Mouse (Mus musculus): ENCODE measurements at regions not wholly inside any gene's neighbourhood (a gene's known extent, or its start where the extent isn't known, plus 50 kb on each side); places are given as distances from the start of the nearest gene placed in this dataset.
"Not testable (repeated sequence)": the region's sequence is repeated elsewhere in the genome, so short reads cannot be mapped to it uniquely, and the experiment has no call there.

GRCm38 (mm10) chr14:86294606-86295005 lies 846.4 kb downstream of the Diaph3 start:
- TF ChIP-seq GATA1 (IDR thresholded peaks at IDR 0.05; ENCODE audit: borderline replicate concordance, low read length); FLI1 (IDR thresholded peaks at IDR 0.05; ENCODE audit: low read length): not testable (repeated sequence)
